Mouse (Mus musculus): ENCODE measurements at regions not wholly inside any gene's neighbourhood (a gene's known extent, or its start where the extent isn't known, plus 50 kb on each side); places are given as distances from the start of the nearest gene placed in this dataset.

DNA sequence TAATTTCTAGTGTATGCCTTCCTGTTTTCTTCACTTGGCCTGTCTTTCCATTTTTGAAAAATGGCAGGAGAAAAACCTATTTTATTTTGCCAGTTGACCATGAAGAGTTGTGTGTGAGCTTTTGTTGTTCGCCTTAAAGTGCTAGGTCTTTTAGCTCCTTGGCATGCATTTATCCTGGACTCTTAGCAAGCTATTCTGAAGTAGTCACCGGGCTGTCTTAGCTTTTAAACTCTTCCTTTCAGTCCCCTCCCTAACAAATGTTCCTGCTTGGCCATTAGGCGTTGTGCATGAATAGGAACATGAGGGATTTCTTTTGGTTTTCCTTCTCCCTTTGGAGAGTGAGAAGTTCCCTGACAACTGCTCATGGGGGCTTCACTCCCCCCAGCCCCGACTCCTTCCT is 160.9 kb upstream of the F930015N05Rik start:
- no peaks in the 10 kb centered on the region for H3K36me3 ChIP-seq (ENCODE audit: control insufficient read depth, insufficient read depth, low read length)
- H3K4me2 ChIP-seq (replicated peaks; ENCODE audit: low read depth, low read length), result no peak overlapping the region
- no peak overlapping the region for H3K4me3 ChIP-seq (ENCODE audit: low read depth, low read length)
- H3K9ac ChIP-seq (replicated peaks; ENCODE audit: low read depth, low read length), result no peak overlapping the region
- no peaks in the 10 kb centered on the region for H3K9me3 ChIP-seq (ENCODE audit: control insufficient read depth, low read depth, low read length)
- H3K27ac ChIP-seq (ENCODE audit: low read length), result no peak overlapping the region
- WGBS, result 85% methylated on average over 4 of the region's 4 CpGs
- peaks cover 8% of the 10 kb centered on the region; the same call in 1 of the 2 replicates for H3K4me1 ChIP-seq (ENCODE audit: control insufficient read depth, insufficient read depth, low read length)
- no peak for ATAC-seq (ENCODE audit: insufficient number of reproducible peaks, insufficient read depth, low FRiP score, low read depth)
- no peaks in the 10 kb centered on the region for H3K27me3 ChIP-seq (ENCODE audit: control insufficient read depth, insufficient read depth, low read length)

DNA sequence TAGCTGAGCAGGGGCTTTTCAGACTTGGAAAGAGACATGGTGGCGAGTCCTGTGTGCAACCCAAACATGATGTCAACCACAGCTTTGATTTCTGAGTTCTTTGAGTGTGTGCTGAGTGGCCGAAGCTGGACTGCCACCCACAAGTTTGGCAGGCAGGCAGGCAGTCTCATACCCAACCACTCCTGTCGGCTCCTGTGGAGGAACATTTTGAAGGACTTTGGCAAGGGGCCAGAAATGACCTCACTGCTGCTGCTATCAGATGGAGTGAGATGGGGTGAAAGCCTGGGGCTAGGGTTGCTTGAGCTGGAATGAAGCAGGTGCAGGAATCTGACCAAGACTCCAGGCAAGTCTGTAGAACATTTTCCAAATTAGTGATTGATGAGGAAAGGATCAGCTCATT is 162.7 kb upstream of the F930015N05Rik start:
- peak; percentile 76; the same call in 1 of the 2 replicates for ATAC-seq (ENCODE audit: insufficient number of reproducible peaks, insufficient read depth, low FRiP score, low read depth)
- WGBS, result 54% methylated on average over 3 of the region's 3 CpGs
- no peaks in the 10 kb centered on the region for H3K36me3 ChIP-seq (ENCODE audit: control insufficient read depth, insufficient read depth, low read length)

DNA sequence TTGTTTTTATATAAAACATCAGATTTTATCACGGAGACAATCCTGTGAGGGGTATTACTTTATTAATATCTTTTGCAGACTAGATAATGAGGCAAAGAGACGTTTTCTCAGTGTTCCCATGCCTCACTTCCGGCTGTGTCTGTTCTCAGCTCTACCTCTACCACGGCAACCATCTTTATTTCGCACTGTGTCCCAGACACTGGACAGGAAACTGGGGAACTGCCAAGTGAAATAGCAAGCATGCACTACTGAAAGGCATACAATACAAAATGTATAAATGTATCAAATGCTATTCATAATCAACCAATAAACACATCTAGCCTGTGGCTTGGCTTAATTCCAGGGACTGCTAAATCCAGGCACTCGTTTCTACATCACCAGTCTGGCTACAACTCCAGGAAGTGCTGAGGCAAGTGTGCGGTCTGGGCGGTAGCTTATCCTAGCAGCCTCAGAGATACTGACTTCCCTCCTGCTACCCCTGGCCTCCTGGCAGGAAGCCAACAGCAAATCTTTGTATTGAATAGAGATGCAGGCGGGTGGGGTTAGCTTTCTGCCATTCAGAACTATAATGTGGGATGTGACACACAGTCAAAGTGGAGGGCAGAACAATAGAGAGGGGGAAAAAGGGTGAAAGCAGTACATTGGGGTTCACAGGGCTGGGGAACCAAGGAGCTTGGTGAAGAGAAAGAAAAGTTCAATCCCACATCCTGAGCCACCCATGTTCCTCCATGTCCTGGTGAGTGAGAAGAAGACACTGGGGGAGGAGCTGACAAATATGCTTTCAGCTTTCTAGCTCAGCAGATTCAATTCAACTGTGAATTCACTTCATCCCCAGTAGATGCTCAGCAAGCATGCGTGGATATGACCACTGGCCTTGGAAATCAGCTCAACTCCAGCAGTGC is 164.0 kb upstream of the F930015N05Rik start:
- peaks cover 8% of the 10 kb centered on the region; the same call in 1 of the 2 replicates for H3K4me1 ChIP-seq (ENCODE audit: control insufficient read depth, insufficient read depth, low read length)
- no peaks in the 10 kb centered on the region for H3K9me3 ChIP-seq (ENCODE audit: control insufficient read depth, low read depth, low read length)
- WGBS, result 38% methylated on average over 10 of the region's 10 CpGs
- no peak overlapping the region for H3K9ac ChIP-seq (replicated peaks; ENCODE audit: low read depth, low read length)
- H3K27ac ChIP-seq (ENCODE audit: low read length), result no peak overlapping the region
- peak; percentile 90 for ATAC-seq (ENCODE audit: insufficient number of reproducible peaks, insufficient read depth, low FRiP score, low read depth)
- H3K36me3 ChIP-seq (ENCODE audit: control insufficient read depth, insufficient read depth, low read length), result no peaks in the 10 kb centered on the region
- no peak overlapping the region for H3K4me2 ChIP-seq (replicated peaks; ENCODE audit: low read depth, low read length)
- no peaks in the 10 kb centered on the region for H3K27me3 ChIP-seq (ENCODE audit: control insufficient read depth, insufficient read depth, low read length)
- no peak overlapping the region for H3K4me3 ChIP-seq (ENCODE audit: low read depth, low read length)

More for the DNA sequence above, 162.7 kb upstream of the F930015N05Rik start:
- no peak overlapping the region for H3K4me3 ChIP-seq (ENCODE audit: low read depth, low read length)
- no peak overlapping the region for H3K4me2 ChIP-seq (replicated peaks; ENCODE audit: low read depth, low read length)
- H3K9me3 ChIP-seq (ENCODE audit: control insufficient read depth, low read depth, low read length), result no peaks in the 10 kb centered on the region
- H3K4me1 ChIP-seq (ENCODE audit: control insufficient read depth, insufficient read depth, low read length), result peaks cover 8% of the 10 kb centered on the region; the same call in 1 of the 2 replicates
- no peak overlapping the region for H3K27ac ChIP-seq (ENCODE audit: low read length)
- no peak overlapping the region for H3K9ac ChIP-seq (replicated peaks; ENCODE audit: low read depth, low read length)
- H3K27me3 ChIP-seq (ENCODE audit: control insufficient read depth, insufficient read depth, low read length), result no peaks in the 10 kb centered on the region

DNA sequence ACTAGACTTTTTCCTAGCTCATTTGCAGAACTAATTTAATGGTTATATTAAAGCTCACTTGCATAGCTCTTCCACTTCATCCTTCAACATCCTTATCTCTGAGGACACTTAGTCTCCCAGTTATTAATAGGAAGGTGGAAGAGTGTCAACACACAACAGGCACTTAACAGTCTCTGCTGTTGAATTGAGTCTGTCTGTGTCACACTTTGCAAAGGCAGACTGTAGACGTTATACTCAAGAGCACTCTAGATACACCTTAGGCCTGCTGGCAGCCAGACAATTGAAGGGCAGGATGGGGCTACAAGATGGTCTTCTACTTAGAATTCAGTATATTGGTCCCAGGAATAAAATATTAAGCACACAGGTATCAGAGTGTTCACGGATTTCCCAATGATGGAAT is 172.6 kb upstream of the F930015N05Rik start:
- Histone ChIP-seq H3K27ac (ENCODE audit: low read length) (no peak overlapping the region), H3K27me3 (ENCODE audit: control insufficient read depth, insufficient read depth, low read length) (no peaks in the 10 kb centered on the region), H3K9ac (replicated peaks; ENCODE audit: low read depth, low read length) (no peak overlapping the region), H3K9me3 (ENCODE audit: control insufficient read depth, low read depth, low read length) (no peaks in the 10 kb centered on the region), H3K36me3 (ENCODE audit: control insufficient read depth, insufficient read depth, low read length) (no peaks in the 10 kb centered on the region), H3K4me2 (replicated peaks; ENCODE audit: low read depth, low read length) (no peak overlapping the region), H3K4me3 (ENCODE audit: low read depth, low read length) (no peak overlapping the region), H3K4me1 (ENCODE audit: control insufficient read depth, insufficient read depth, low read length) (no peaks in the 10 kb centered on the region)
- WGBS, result 70% methylated on average over 2 of the region's 2 CpGs
- no peak for ATAC-seq (ENCODE audit: insufficient number of reproducible peaks, insufficient read depth, low FRiP score, low read depth)

DNA sequence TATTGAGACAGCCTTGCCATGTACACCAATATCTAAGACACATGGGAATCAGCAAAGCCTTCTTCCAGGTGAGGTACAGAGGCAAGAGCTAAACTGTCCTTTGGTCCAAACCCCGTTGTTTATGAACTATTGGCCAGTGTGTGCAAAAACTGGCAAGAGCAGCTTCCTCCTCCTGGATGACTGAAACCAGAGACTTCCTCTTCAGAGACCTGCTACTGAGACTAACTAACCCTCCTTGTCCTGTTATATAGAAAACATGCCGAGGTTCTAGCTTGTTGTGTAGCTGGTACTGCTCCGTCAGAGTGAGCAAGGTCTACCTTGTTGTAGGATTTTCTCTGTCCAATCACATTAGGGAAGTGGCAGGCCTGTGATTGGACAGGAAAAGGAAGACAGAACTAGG is 174.3 kb upstream of the F930015N05Rik start:
- no peaks in the 10 kb centered on the region for H3K4me1 ChIP-seq (ENCODE audit: control insufficient read depth, insufficient read depth, low read length)
- H3K36me3 ChIP-seq (ENCODE audit: control insufficient read depth, insufficient read depth, low read length), result no peaks in the 10 kb centered on the region
- H3K27ac ChIP-seq (ENCODE audit: low read length), result no peak overlapping the region
- no peaks in the 10 kb centered on the region for H3K9me3 ChIP-seq (ENCODE audit: control insufficient read depth, low read depth, low read length)
- H3K27me3 ChIP-seq (ENCODE audit: control insufficient read depth, insufficient read depth, low read length), result no peaks in the 10 kb centered on the region
- H3K4me2 ChIP-seq (replicated peaks; ENCODE audit: low read depth, low read length), result no peak overlapping the region
- ATAC-seq (ENCODE audit: insufficient number of reproducible peaks, insufficient read depth, low FRiP score, low read depth), result no peak
- H3K4me3 ChIP-seq (ENCODE audit: low read depth, low read length), result no peak overlapping the region
- H3K9ac ChIP-seq (replicated peaks; ENCODE audit: low read depth, low read length), result no peak overlapping the region
- 84% methylated on average over 3 of the region's 3 CpGs for WGBS

DNA sequence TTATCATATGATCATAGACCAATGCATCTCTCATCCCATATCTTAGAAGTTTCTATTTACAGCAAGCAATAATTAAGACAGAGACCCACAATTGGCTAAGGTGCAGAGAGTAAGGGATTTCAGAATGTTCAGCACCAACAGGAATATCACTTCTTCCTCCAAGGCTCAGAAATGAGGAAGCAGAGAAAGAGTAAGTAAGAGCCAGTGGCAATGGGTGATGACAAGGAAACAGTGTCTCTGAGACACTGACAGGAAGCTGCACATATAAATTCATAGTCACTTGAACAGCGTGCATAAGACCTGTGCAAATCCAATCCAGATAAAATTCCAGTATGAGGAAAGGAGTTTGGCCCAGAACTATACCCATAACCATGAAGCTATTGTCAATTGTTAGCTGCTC is 178.7 kb upstream of the F930015N05Rik start:
- WGBS, result 74% methylated on average over 1 of the region's 1 CpGs
- Histone ChIP-seq H3K4me3 (ENCODE audit: low read depth, low read length) (no peak overlapping the region), H3K36me3 (ENCODE audit: control insufficient read depth, insufficient read depth, low read length) (no peaks in the 10 kb centered on the region), H3K27me3 (ENCODE audit: control insufficient read depth, insufficient read depth, low read length) (no peaks in the 10 kb centered on the region), H3K9me3 (ENCODE audit: control insufficient read depth, low read depth, low read length) (no peaks in the 10 kb centered on the region), H3K9ac (replicated peaks; ENCODE audit: low read depth, low read length) (no peak overlapping the region), H3K27ac (ENCODE audit: low read length) (no peak overlapping the region), H3K4me1 (ENCODE audit: control insufficient read depth, insufficient read depth, low read length) (0 out of 2 replicates have a peak, but pooled peaks cover 4% of the 10 kb centered on the region), H3K4me2 (replicated peaks; ENCODE audit: low read depth, low read length) (no peak overlapping the region)
- no peak for ATAC-seq (ENCODE audit: insufficient number of reproducible peaks, insufficient read depth, low FRiP score, low read depth)

DNA sequence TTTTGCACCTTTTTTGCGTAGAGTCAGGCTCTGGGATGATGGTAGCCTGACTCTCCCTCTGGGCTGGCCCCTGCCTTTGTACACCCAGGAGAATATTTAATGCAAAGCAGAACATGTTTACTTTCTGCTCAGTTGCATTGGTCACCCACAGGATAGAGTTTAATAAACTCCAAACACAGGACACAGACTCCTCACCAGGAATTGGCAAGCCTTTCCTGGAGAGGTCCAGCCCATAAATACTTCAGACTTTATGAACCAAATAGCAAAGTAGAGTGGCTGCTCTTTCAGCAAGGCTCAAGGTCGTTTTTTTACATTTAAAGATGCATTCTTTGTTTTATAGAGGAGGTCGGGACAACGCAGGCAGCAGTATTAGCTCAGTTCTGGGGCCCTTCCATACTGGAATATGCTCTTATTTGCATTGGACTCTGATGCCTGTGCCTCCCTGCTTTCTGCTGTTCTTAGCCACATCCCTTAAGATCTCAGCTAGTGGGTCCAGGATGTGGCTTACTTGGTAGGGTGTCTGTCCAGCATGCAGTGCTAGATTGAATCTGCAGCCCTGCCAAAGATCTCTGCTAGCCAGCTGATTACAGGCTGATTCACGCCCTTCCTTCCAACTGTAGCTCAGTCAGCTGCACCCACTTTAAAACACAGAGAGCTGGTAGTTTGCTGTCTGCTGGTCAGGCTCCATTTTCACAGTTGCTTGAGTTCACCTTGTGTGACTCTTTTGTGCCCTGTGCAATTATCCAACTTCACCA is 182.4 kb upstream of the F930015N05Rik start:
- Histone ChIP-seq H3K9me3 (ENCODE audit: control insufficient read depth, low read depth, low read length) (no peaks in the 10 kb centered on the region), H3K4me1 (ENCODE audit: control insufficient read depth, insufficient read depth, low read length) (0 out of 2 replicates have a peak, but pooled peaks cover 4% of the 10 kb centered on the region), H3K4me2 (replicated peaks; ENCODE audit: low read depth, low read length) (no peak overlapping the region), H3K4me3 (ENCODE audit: low read depth, low read length) (no peak overlapping the region), H3K36me3 (ENCODE audit: control insufficient read depth, insufficient read depth, low read length) (no peaks in the 10 kb centered on the region), H3K9ac (replicated peaks; ENCODE audit: low read depth, low read length) (no peak overlapping the region), H3K27me3 (ENCODE audit: control insufficient read depth, insufficient read depth, low read length) (no peaks in the 10 kb centered on the region), H3K27ac (ENCODE audit: low read length) (no peak overlapping the region)
- 62% methylated on average over 5 of the region's 5 CpGs for WGBS
- no peak for ATAC-seq (ENCODE audit: insufficient number of reproducible peaks, insufficient read depth, low FRiP score, low read depth)

DNA sequence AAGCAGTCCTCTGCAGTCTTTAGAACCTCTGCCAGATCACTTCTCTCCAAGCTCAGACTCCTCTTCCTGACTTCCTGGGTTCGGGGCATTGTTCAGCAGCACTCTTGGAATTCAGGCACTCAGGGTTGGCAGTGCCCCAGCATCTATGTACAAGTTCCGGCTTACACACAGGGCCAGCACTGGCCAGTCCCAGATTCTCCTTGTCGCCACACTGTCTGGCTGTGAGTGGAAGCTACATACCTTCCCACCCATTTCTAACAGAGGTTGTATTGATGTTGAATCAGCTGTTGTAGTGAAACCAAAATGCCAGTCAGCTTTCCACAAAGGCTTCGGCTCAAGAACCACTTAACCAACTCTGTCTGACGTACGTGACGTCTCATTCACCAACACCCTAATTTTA is 190.7 kb upstream of the F930015N05Rik start:
- ATAC-seq (ENCODE audit: insufficient number of reproducible peaks, insufficient read depth, low FRiP score, low read depth), result no peak
- Histone ChIP-seq H3K9ac (replicated peaks; ENCODE audit: low read depth, low read length) (no peak overlapping the region), H3K27me3 (ENCODE audit: control insufficient read depth, insufficient read depth, low read length) (no peaks in the 10 kb centered on the region), H3K4me1 (ENCODE audit: control insufficient read depth, insufficient read depth, low read length) (no peaks in the 10 kb centered on the region), H3K27ac (ENCODE audit: low read length) (no peak overlapping the region), H3K4me2 (replicated peaks; ENCODE audit: low read depth, low read length) (no peak overlapping the region), H3K4me3 (ENCODE audit: low read depth, low read length) (no peak overlapping the region), H3K9me3 (ENCODE audit: control insufficient read depth, low read depth, low read length) (no peaks in the 10 kb centered on the region; the same call in 1 of the 2 replicates), H3K36me3 (ENCODE audit: control insufficient read depth, insufficient read depth, low read length) (no peaks in the 10 kb centered on the region)
- WGBS, result 86% methylated on average over 7 of the region's 7 CpGs

Data from stomach, embryonic 14.5 days (tissue).